Mouse (Mus musculus) stomach, postnatal 0 days (tissue): ENCODE data around the gene Dctn3. TPM values are rescaled to one million over a fixed set of nuclear protein-coding genes. Genes with fewer than 3 reads are reported as not detected.
"Not testable (repeated sequence)": the region's sequence is repeated elsewhere in the genome, so short reads cannot be mapped to it uniquely, and the experiment has no call there.

Source experiments
- ATAC-seq: fragments of 200-750 bp; cut with Nextera tagmentation; 2 replicates; pipeline ENCODE4 v1.8.0; 2017; ENCODE audit not compliant: low FRiP score, low TSS enrichment
- DNase-seq: peaks from one replicate; pipeline ENCODE4 v3.0.0-alpha.2; 2016; ENCODE audit warnings: low spot score
- H3K27ac ChIP-seq: fragments of 300-500 bp; sonication (generic); replicated peaks from 2 replicates; pipeline ENCODE4 v1.5.1; 2014; ENCODE audit warnings: mild to moderate bottlenecking, control low read depth
- H3K27me3 ChIP-seq: fragments of 300-500 bp; sonication (generic); 2 replicates; pipeline ENCODE4 v1.6.1; 2014; ENCODE audit warnings: low read length; ENCODE audit not compliant: control insufficient read depth, insufficient read depth
- H3K36me3 ChIP-seq: fragments of 300-500 bp; sonication (generic); 2 replicates; pipeline ENCODE4 v1.6.1; 2014; ENCODE audit warnings: low read length, mixed read lengths; ENCODE audit not compliant: control insufficient read depth, insufficient read depth
- H3K4me1 ChIP-seq: fragments of 300-500 bp; sonication (generic); replicated peaks from 2 replicates; pipeline ENCODE4 v1.6.1; 2014; ENCODE audit warnings: antibody characterized with exemption; ENCODE audit not compliant: control insufficient read depth, insufficient read depth
- H3K4me2 ChIP-seq: fragments of 300-500 bp; sonication (generic); replicated peaks from 2 replicates; pipeline ENCODE4 v1.6.1; 2014; ENCODE audit warnings: low read depth, mild to moderate bottlenecking, control low read depth, moderate library complexity
- H3K4me3 ChIP-seq: fragments of 300-500 bp; sonication (generic); 2 replicates; pipeline ENCODE4 v1.5.1; 2014; ENCODE audit warnings: low read depth, low read length, control low read depth
- H3K9ac ChIP-seq: fragments of 300-500 bp; sonication (generic); 2 replicates; pipeline ENCODE4 v1.6.1; 2014; ENCODE audit warnings: mild to moderate bottlenecking, low read length, control low read depth, mixed read lengths
- H3K9me3 ChIP-seq: fragments of 300-500 bp; sonication (generic); 2 replicates; pipeline ENCODE4 v1.6.1; 2016; ENCODE audit warnings: low read length; ENCODE audit not compliant: control insufficient read depth
- CTCF ChIP-seq: IDR thresholded peaks from 2 replicates; pipeline ENCODE4 v1.5.1; 2016; ENCODE audit warnings: antibody characterized with exemption, low read depth, mild to moderate bottlenecking, moderate library complexity
- EP300 ChIP-seq: optimal IDR thresholded peaks from 2 replicates; pipeline ENCODE3; 2016; ENCODE audit warnings: antibody characterized with exemption
- WGBS: fragments of 180-500 bp; shearing (Covaris S2); extraction: QIAGEN DNeasy Blood & Tissue Kit; methylation state at CpG from one replicate; pipeline ENCODE4 v1.1.7; 2014; 5-methylcytosine and 5-hydroxymethylcytosine counted together
- polyA plus RNA-seq: library from polyadenylated mRNA; unstranded; fragments of >200 nt; fragmentation: Nextera tagmentation; extraction: Ambion mirVana; gene quantifications from 2 replicates; pipeline ENCODE4 v1.2.1, GENCODE M21; 2015

Gene Dctn3
- polyA plus RNA-seq, 1 experiment from 2014 or later, result 129 TPM

DNA sequence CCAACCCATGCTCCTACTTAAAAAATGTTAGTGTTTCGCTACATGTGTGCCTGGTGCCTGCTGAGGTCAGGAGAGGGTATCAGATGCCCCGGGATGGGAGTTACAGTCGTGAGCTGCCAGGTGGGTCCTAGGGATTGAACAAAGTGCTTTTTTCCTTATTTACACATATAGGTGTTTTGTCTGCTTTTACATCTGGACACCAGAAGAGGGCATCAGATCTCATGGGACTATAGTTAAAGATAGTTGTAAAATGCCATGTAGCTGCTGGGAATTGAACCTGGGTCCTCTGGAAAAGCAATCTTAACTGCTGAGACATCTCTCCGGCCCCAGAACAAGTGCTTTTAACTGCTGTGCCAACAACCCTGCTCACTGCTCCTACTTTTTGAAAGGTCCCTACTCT, 12.7 kb downstream of the Dctn3 start:
- H3K27ac ChIP-seq, result no peak overlapping the region
- no peaks in the 10 kb centered on the region for H3K36me3 ChIP-seq
- DNase-seq, result no peak
- no peaks in the 10 kb centered on the region for H3K9me3 ChIP-seq
- H3K4me3 ChIP-seq, result no peak overlapping the region
- H3K4me2 ChIP-seq, result no peak overlapping the region
- ATAC-seq, result no peak
- TF ChIP-seq EP300 (no peak), CTCF (peak; percentile 50)
- H3K27me3 ChIP-seq, result no peaks in the 10 kb centered on the region; the same call in 1 of the 2 replicates
- peaks cover 8% of the 10 kb centered on the region for H3K4me1 ChIP-seq
- H3K9ac ChIP-seq, result no peak overlapping the region
- 57% methylated on average over 4 of the region's 4 CpGs for WGBS

DNA sequence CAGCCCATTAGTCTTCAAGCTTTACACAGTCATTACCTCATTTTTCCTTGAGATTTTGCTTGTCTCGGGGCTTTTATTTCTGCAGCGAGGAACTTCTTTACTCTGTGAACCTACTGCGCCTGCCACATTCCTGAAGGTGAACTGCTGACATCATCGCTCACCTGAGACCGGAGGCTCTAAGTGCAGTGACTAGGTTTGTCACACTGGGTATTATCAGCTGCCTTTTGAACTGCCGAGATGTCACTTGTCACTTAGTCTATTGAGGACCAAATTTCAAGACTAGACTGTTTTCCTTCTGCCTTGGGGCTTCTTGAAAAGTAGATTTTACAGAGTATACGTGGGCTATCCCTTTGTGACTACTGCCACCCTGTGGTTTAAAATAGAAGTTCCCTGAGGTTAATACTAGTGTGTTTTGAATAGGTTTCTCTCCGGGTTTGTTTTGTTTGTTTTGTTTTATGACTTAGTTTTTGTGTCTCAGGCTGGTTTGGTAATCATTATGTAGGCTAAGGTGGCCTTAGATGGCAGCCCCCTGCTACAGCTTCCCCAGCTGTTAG, 14.7 kb downstream of the Dctn3 start:
- no peak overlapping the region for H3K9ac ChIP-seq

DNA sequence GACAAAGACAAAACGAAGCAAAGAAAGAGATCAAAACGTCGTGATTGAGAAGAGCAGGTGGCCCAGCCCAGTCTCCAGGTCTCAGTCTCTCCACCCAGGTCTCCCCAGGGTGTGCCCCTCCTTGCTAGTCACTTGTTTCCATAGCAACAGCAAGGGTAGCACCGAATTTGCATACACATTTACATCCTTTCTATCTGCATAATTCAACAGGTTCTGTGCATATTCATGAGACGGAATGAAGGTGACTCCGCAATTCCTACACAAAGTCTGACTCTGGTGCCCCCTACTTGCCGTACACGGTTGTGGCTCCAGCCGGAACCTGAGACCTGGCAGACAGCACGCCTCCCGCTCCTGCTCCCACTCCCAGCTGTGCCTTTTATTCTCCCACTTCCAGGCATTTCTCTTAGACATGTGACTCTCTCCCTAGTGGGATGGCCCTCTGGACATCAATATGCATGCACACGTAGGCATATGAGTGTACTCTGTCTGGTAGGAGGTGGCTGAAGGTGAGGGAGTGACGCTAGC, 15.9 kb downstream of the Dctn3 start:
- WGBS, result 2% methylated on average over 13 of the region's 13 CpGs
- Histone ChIP-seq H3K27me3 (no peaks in the 10 kb centered on the region; the same call in 1 of the 2 replicates), H3K27ac (no peak overlapping the region), H3K9me3 (no peaks in the 10 kb centered on the region), H3K9ac (no peak overlapping the region), H3K4me3 (no peak overlapping the region), H3K4me2 (peak overlapping the region; percentile 17; the same call in 1 of the 2 replicates), H3K36me3 (no peaks in the 10 kb centered on the region), H3K4me1 (peaks cover 4% of the 10 kb centered on the region)
- DNase-seq (peak; percentile 81), ATAC-seq (peak; percentile 69)
- TF ChIP-seq EP300 (no peak), CTCF (peak; percentile 78)

More for the DNA sequence above, 14.7 kb downstream of the Dctn3 start:
- Histone ChIP-seq H3K9me3 (no peaks in the 10 kb centered on the region), H3K4me3 (no peak overlapping the region), H3K27me3 (no peaks in the 10 kb centered on the region; the same call in 1 of the 2 replicates), H3K36me3 (no peaks in the 10 kb centered on the region), H3K4me1 (peaks cover 8% of the 10 kb centered on the region), H3K4me2 (peak overlapping the region; percentile 11; the same call in 1 of the 2 replicates), H3K27ac (no peak overlapping the region)
- peak; percentile 41; the same call in 1 of the 2 replicates for ATAC-seq
- peak; percentile 80 for TF ChIP-seq CTCF
- no peak for TF ChIP-seq EP300
- DNase-seq, result peak; percentile 39
- 18% methylated on average over 8 of the region's 8 CpGs for WGBS

DNA sequence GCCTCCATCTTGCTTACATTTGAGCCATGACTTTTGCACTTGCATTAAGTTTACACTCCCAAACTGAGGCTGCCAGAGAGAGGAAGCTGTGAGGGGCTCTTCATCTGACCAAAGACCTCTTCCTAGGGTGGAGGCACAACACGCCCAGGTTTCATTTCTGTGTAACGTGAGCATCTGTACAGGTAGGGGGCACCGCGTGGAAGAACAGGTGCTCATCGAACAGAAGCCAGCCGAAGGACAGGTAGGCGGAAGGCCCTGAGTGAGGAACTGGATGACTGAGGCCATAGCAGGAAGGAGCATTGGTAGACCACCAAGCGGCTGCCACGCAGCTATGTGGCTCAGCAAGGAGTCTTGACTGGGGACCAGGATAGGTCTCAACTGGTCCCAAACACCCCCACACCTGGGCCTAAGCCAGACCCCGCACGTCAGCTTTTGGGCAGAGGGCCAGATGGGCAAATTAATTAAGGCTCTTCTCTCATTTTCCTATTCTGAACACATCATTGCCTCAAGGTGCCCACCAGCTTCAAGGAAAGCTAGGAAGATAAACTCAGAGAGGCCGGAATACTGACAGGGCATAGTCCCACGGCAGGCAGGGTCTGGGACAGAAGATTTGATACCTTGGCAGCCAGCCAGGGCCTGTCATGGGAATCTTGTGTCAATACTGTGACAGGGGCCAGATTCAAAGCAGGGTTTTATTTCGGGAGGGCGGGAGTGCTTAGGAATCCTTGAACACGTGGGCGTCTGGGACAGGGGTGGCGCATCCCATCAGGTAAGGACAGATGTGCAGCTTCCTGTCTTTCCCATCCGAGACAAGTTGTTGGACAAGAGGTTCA, 16.8 kb downstream of the Dctn3 start:
- H3K4me2 ChIP-seq, result no peak overlapping the region

DNA sequence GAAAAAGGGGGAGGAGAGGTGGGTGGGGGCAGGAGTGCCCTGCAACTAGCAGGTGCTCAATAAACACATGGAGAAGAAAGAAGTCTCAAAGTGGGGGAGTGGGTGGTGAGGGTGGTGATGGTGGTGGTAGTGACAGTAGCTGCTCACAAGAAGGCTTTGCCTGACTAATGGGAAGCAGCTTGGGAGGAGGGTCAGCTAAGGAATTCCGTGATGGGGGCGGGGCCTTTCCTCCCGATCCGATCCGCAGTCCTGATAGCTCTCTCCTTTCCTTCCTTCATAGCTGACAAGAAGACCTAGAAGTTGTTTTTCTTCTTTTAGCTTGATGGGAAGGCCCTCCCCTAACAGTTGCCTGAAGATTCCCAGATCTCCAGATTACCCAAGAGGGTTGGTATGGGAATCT, 18.3 kb downstream of the Dctn3 start:
- ATAC-seq (no peak), DNase-seq (no peak)
- no peaks in the 10 kb centered on the region; the same call in 1 of the 2 replicates for H3K27me3 ChIP-seq
- WGBS, result 6% methylated on average over 5 of the region's 5 CpGs
- H3K9ac ChIP-seq, result no peak overlapping the region
- no peak for TF ChIP-seq CTCF
- H3K27ac ChIP-seq, result no peak overlapping the region
- H3K4me3 ChIP-seq, result no peak overlapping the region
- no peaks in the 10 kb centered on the region for H3K36me3 ChIP-seq
- H3K4me1 ChIP-seq, result no peaks in the 10 kb centered on the region
- no peaks in the 10 kb centered on the region for H3K9me3 ChIP-seq
- no peak overlapping the region for H3K4me2 ChIP-seq

More for the DNA sequence above, 16.8 kb downstream of the Dctn3 start:
- Histone ChIP-seq H3K9me3 (no peaks in the 10 kb centered on the region), H3K27ac (no peak overlapping the region), H3K4me1 (no peaks in the 10 kb centered on the region), H3K27me3 (no peaks in the 10 kb centered on the region; the same call in 1 of the 2 replicates), H3K4me3 (no peak overlapping the region), H3K9ac (no peak overlapping the region), H3K36me3 (no peaks in the 10 kb centered on the region)
- DNase-seq, result no peak
- TF ChIP-seq CTCF (no peak), EP300 (no peak)
- ATAC-seq, result no peak
- 61% methylated on average over 19 of the region's 19 CpGs for WGBS

- not testable (repeated sequence) for H3K4me3 ChIP-seq, H3K4me1 ChIP-seq, ATAC-seq, H3K4me2 ChIP-seq, H3K9me3 ChIP-seq, H3K27me3 ChIP-seq, H3K9ac ChIP-seq, H3K27ac ChIP-seq, DNase-seq, H3K36me3 ChIP-seq
- 68% methylated on average over 2 of the region's 2 CpGs for WGBS
These were observed 20.7 kb downstream of the Dctn3 start for GRCm38 (mm10) chr4:41702226-41702625.

- not testable (repeated sequence) for H3K27me3 ChIP-seq, H3K4me2 ChIP-seq, H3K36me3 ChIP-seq, H3K9me3 ChIP-seq, H3K9ac ChIP-seq, H3K4me3 ChIP-seq, H3K27ac ChIP-seq, DNase-seq, ATAC-seq, H3K4me1 ChIP-seq
- 86% methylated on average over 2 of the region's 8 CpGs for WGBS
These were observed 22.7 kb downstream of the Dctn3 start for GRCm38 (mm10) chr4:41700224-41700623.

DNA sequence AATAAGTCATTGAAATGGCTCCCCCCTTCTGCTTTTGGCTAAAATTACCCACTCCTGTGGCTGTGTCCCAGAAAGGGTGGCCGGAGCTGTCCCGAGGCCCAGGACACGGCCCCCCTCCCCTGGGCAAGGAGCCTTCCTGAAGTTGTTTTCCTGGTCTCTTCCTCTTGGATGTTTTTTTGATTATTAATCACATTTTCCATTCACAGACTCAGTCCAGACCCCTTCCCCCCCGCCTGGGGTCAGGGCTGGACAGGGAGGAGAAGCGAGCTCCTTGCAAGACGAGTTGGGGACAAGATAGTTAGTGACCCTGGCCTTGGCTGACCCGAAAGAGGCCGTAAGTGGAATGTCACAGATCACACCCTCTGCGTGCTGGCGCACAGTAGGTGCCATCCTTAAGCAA, 23.2 kb downstream of the Dctn3 start, which contains the start of gene Il11ra1:
Gene Il11ra1 (plus strand): TSS at position 207 of the 400 bp plus-strand sequence.
- not testable (repeated sequence) for H3K27ac ChIP-seq, H3K27me3 ChIP-seq, H3K36me3 ChIP-seq, H3K4me3 ChIP-seq, H3K9ac ChIP-seq, H3K4me1 ChIP-seq, DNase-seq, H3K4me2 ChIP-seq, ATAC-seq, H3K9me3 ChIP-seq
- 89% methylated on average over 9 of the region's 10 CpGs for WGBS
